In genomic region chr7:116040470-116041019, GRCm38 (mm10) we compare ENCODE assay signal across 8 mouse cellular contexts. TPM values are rescaled to one million over a fixed set of nuclear protein-coding genes. Genes with fewer than 3 reads are reported as not detected.
DNase-seq lines count a peak whose midpoint lies in the region; ATAC-seq and TF ChIP-seq lines count a peak whose summit lies in the region.

No protein-coding gene starts in this region.

- H3K9me3 ChIP-seq in embryonic facial prominence, embryonic 15.5 days (replicated peaks) = no peaks in the 10 kb centered on the region
- H3K9me3 ChIP-seq in intestine, embryonic 16.5 days (ENCODE audit: control insufficient read depth, low read length) = no peaks in the 10 kb centered on the region
- H3K9me3 ChIP-seq in neural tube, embryonic 13.5 days = no peaks in the 10 kb centered on the region

- no peak overlapping the region for H3K27ac ChIP-seq in left cerebral cortex, adult 2 months
- H3K27ac ChIP-seq in embryonic facial prominence, embryonic 15.5 days (replicated peaks) = no peak overlapping the region
- no peak overlapping the region for H3K27ac ChIP-seq in intestine, embryonic 16.5 days (ENCODE audit: low read length)
- no peak overlapping the region for H3K27ac ChIP-seq in neural tube, embryonic 13.5 days (replicated peaks)

- peak overlapping the region; percentile 91 for H3K4me2 ChIP-seq in embryonic facial prominence, embryonic 15.5 days (replicated peaks)
- H3K4me2 ChIP-seq in intestine, embryonic 16.5 days (ENCODE audit: low read depth, low read length) = peak overlapping the region; percentile 100; the same call in 1 of the 2 replicates
- peak overlapping the region; percentile 100 for H3K4me2 ChIP-seq in neural tube, embryonic 13.5 days

- H3K4me3 ChIP-seq in left cerebral cortex, adult 2 months = peak overlapping the region; percentile 51
- peak overlapping the region; percentile 48 for H3K4me3 ChIP-seq in embryonic facial prominence, embryonic 15.5 days (replicated peaks)
- H3K4me3 ChIP-seq in intestine, embryonic 16.5 days (ENCODE audit: low read length) = peak overlapping the region; percentile 62
- peak overlapping the region; percentile 47 for H3K4me3 ChIP-seq in neural tube, embryonic 13.5 days

- no peak for TF ChIP-seq CTCF in left cerebral cortex, adult 2 months (IDR thresholded peaks at IDR 0.05)

- H3K9ac ChIP-seq in embryonic facial prominence, embryonic 15.5 days = no peak overlapping the region
- no peak overlapping the region for H3K9ac ChIP-seq in intestine, embryonic 16.5 days (ENCODE audit: low read depth, low read length)
- H3K9ac ChIP-seq in neural tube, embryonic 13.5 days = no peak overlapping the region

- WGBS in embryonic facial prominence, embryonic 15.5 days = 18% methylated on average over 15 of the region's 15 CpGs
- WGBS in intestine, embryonic 16.5 days = 27% methylated on average over 15 of the region's 15 CpGs
- WGBS in neural tube, embryonic 13.5 days = 15% methylated on average over 15 of the region's 15 CpGs

- no peak for DNase-seq in left cerebral cortex, adult 2 months (ENCODE audit: extremely low spot score in 1 of 2, low spot score in 2 of 2)
- no peak for DNase-seq in left cerebral cortex, postnatal 36 days (ENCODE audit: low spot score in 2 of 2)
- no peak for DNase-seq in spleen, postnatal 10 days (ENCODE audit: low spot score in 2 of 2)
- DNase-seq in embryo, embryonic 10 days (ENCODE audit: low spot score) = no peak
- no peak for DNase-seq in layer of hippocampus, adult 8-10 months (ENCODE audit: low spot score in 2 of 2)

- intact Hi-C loops in left cerebral cortex, adult 2 months (cut with DNase I) = loop anchor here (1.0 to 2.0 kb wide), 4 partner anchors 674 to 1166 kb away; no protein-coding TSS in a partner anchor
- intact Hi-C loops in left cerebral cortex, postnatal 36 days (cut with DNase I) = loop anchor here (2.0 kb wide), 1 partner anchor 824 kb away; no protein-coding TSS in a partner anchor

- peaks cover 22% of the 10 kb centered on the region for H3K4me1 ChIP-seq in embryonic facial prominence, embryonic 15.5 days
- peaks cover 9% of the 10 kb centered on the region for H3K4me1 ChIP-seq in intestine, embryonic 16.5 days (ENCODE audit: control insufficient read depth, insufficient read depth, low read length)
- peaks cover 33% of the 10 kb centered on the region for H3K4me1 ChIP-seq in neural tube, embryonic 13.5 days (replicated peaks)

- H3K36me3 ChIP-seq in embryonic facial prominence, embryonic 15.5 days = no peaks in the 10 kb centered on the region
- no peaks in the 10 kb centered on the region for H3K36me3 ChIP-seq in intestine, embryonic 16.5 days (ENCODE audit: control insufficient read depth, insufficient read depth, low read length)
- H3K36me3 ChIP-seq in neural tube, embryonic 13.5 days = no peaks in the 10 kb centered on the region

- peaks cover 50% of the 10 kb centered on the region for H3K27me3 ChIP-seq in embryonic facial prominence, embryonic 15.5 days
- peaks cover 27% of the 10 kb centered on the region for H3K27me3 ChIP-seq in intestine, embryonic 16.5 days (replicated peaks; ENCODE audit: control insufficient read depth, insufficient read depth, low read length)
- H3K27me3 ChIP-seq in neural tube, embryonic 13.5 days = peaks cover 52% of the 10 kb centered on the region

- ATAC-seq in embryonic facial prominence, embryonic 15.5 days (ENCODE audit: insufficient number of reproducible peaks, low FRiP score, low TSS enrichment, low read depth) = no peak
- ATAC-seq in intestine, embryonic 16.5 days = peak; percentile 20; the same call in 1 of the 2 replicates
- ATAC-seq in neural tube, embryonic 13.5 days (ENCODE audit: low read depth) = no peak

RNA-seq across cellular contexts. Expression of gene 1110004F10Rik, which starts 1.3 kb away (rescaled TPM):
- 10 to 100 TPM; 87.1 to 93.6 TPM for total RNA-seq in left cerebral cortex, adult 2 months (2021)
- 100 to 1,000 TPM in 1 of 2 experiments, 10 to 100 TPM in 1; 94.8 to 103 TPM for total RNA-seq in left cerebral cortex, postnatal 36 days (2021)
- polyA plus RNA-seq in embryonic facial prominence, embryonic 15.5 days (2015; fragmentation: Nextera tagmentation; extraction: Ambion mirVana) = 252 and 262 TPM in 2 replicates
- 180 and 206 TPM in 2 replicates for polyA plus RNA-seq in intestine, embryonic 16.5 days (2015; fragmentation: Nextera tagmentation; extraction: Ambion mirVana)
- 324 and 338 TPM in 2 replicates for polyA plus RNA-seq in neural tube, embryonic 13.5 days (2015; fragmentation: Nextera tagmentation; extraction: Ambion mirVana)
- 100 to 1,000 TPM in 3 of 4 experiments, 10 to 100 TPM in 1; 85.8 to 111 (median 104) TPM for total RNA-seq in layer of hippocampus, adult 8-10 months (2022)

RNA-seq across cellular contexts. Expression of gene Sox6, which starts 1.9 kb away (rescaled TPM):
- total RNA-seq in left cerebral cortex, adult 2 months (2021) = 10 to 100 TPM; 29.7 to 32.7 TPM
- total RNA-seq in left cerebral cortex, postnatal 36 days (2021) = 10 to 100 TPM; 25.8 to 32.7 TPM
- polyA plus RNA-seq in embryonic facial prominence, embryonic 15.5 days (2015; fragmentation: Nextera tagmentation; extraction: Ambion mirVana) = 48.4 and 60.2 TPM in 2 replicates
- polyA plus RNA-seq in intestine, embryonic 16.5 days (2015; fragmentation: Nextera tagmentation; extraction: Ambion mirVana) = 25.3 and 26.2 TPM in 2 replicates
- 46.1 and 50.7 TPM in 2 replicates for polyA plus RNA-seq in neural tube, embryonic 13.5 days (2015; fragmentation: Nextera tagmentation; extraction: Ambion mirVana)
- 10 to 100 TPM; 22.1 to 37.2 (median 29.9) TPM for total RNA-seq in layer of hippocampus, adult 8-10 months (2022)

RNA-seq across cellular contexts. Expression of gene Gm4353, which starts 43.9 kb away (rescaled TPM):
- 1 to 10 TPM; 2.5 to 2.8 TPM for total RNA-seq in left cerebral cortex, adult 2 months (2021)
- total RNA-seq in left cerebral cortex, postnatal 36 days (2021) = 1 to 10 TPM; 2.6 to 4.7 TPM
- polyA plus RNA-seq in embryonic facial prominence, embryonic 15.5 days (2015; fragmentation: Nextera tagmentation; extraction: Ambion mirVana) = 0.71 and 1.7 TPM in 2 replicates
- polyA plus RNA-seq in intestine, embryonic 16.5 days (2015; fragmentation: Nextera tagmentation; extraction: Ambion mirVana) = 0.42 and 0.65 TPM in 2 replicates
- polyA plus RNA-seq in neural tube, embryonic 13.5 days (2015; fragmentation: Nextera tagmentation; extraction: Ambion mirVana) = 1.5 TPM in 2 replicates
- 1 to 10 TPM in 3 of 4 experiments, under 1 TPM in 1; 0.75 to 4.3 (median 3.2) TPM for total RNA-seq in layer of hippocampus, adult 8-10 months (2022)
